Mouse (Mus musculus) bone marrow macrophage, adult 2 months (primary cell): ENCODE data around the gene Fam98c. TPM values are rescaled to one million over a fixed set of nuclear protein-coding genes. Genes with fewer than 3 reads are reported as not detected.
A peak's percentile ranks its signal among the peaks of the same experiment; 100 is the strongest.

Experiments used
- H3K27ac ChIP-seq: 2 replicates; pipeline ENCODE4 v1.5.1; 2012; ENCODE audit warnings: low read depth, low read length; ENCODE audit not compliant: insufficient read depth
- H3K4me1 ChIP-seq: 2 replicates; pipeline ENCODE4 v1.6.1; 2012; ENCODE audit warnings: low read length; ENCODE audit not compliant: control insufficient read depth, insufficient read depth
- H3K4me3 ChIP-seq: 2 replicates; pipeline ENCODE4 v1.5.1; 2012; ENCODE audit warnings: mild to moderate bottlenecking, low read length, moderate library complexity; ENCODE audit not compliant: insufficient read depth
- CTCF ChIP-seq: IDR thresholded peaks from 2 replicates; pipeline ENCODE4 v1.5.1; 2012; ENCODE audit warnings: low read depth, mild to moderate bottlenecking, low read length, moderate library complexity
- POLR2A ChIP-seq: IDR thresholded peaks from 2 replicates; pipeline ENCODE4 v1.6.1; 2012; ENCODE audit warnings: mild to moderate bottlenecking, low read depth, low read length, borderline replicate concordance
- polyA plus RNA-seq: library from polyadenylated mRNA; stranded (reverse); fragments of >200 nt; gene quantifications from 2 replicates; pipeline ENCODE4 v1.2.4, GENCODE M21; 2012; ENCODE audit not compliant: missing spikeins, insufficient read depth, insufficient read length

The Fam98c gene
- polyA plus RNA-seq, 1 experiment = 30.1 TPM

DNA sequence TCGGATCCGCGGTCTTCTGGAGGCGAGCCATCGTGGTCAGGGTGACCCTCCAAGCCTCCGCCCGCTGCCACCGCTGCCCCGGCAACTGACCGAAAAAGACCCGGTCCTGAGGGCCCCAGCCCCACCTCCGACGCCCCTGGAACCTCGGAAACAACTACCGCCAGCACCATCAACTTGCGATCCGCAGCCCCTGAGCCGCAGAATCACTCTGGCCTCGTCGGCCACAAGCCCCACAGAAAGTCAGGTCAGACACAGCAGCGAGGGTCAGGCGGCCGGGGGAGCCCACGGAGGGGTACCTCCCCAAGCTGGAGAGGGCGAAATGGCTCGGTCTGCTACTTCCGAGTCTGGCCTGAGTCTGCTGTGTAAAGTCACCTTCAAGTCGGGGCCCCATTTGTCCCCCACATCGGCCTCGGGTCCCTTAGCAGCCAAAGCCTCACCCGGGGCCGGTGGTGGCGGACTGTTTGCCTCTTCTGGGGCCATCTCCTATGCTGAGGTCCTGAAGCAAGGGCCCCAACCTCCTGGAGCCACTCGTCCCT lies 15.6 kb upstream of the Fam98c start:
- H3K4me1 ChIP-seq = peaks cover 3% of the 10 kb centered on the region; the same call in 1 of the 2 replicates
- no peak overlapping the region for H3K27ac ChIP-seq
- no peak for TF ChIP-seq POLR2A
- peak overlapping the region; percentile 72 for H3K4me3 ChIP-seq

GRCm38 (mm10) chr7:29170755-29171561 lies 14.9 kb upstream of the Fam98c start:
- TF ChIP-seq CTCF = no peak
- H3K4me3 ChIP-seq = peak overlapping the region; percentile 72
- H3K27ac ChIP-seq = 0 out of 2 replicates have a peak overlapping the region, but pooled peaks have one; percentile 7
- peaks cover 3% of the 10 kb centered on the region; the same call in 1 of the 2 replicates for H3K4me1 ChIP-seq

DNA sequence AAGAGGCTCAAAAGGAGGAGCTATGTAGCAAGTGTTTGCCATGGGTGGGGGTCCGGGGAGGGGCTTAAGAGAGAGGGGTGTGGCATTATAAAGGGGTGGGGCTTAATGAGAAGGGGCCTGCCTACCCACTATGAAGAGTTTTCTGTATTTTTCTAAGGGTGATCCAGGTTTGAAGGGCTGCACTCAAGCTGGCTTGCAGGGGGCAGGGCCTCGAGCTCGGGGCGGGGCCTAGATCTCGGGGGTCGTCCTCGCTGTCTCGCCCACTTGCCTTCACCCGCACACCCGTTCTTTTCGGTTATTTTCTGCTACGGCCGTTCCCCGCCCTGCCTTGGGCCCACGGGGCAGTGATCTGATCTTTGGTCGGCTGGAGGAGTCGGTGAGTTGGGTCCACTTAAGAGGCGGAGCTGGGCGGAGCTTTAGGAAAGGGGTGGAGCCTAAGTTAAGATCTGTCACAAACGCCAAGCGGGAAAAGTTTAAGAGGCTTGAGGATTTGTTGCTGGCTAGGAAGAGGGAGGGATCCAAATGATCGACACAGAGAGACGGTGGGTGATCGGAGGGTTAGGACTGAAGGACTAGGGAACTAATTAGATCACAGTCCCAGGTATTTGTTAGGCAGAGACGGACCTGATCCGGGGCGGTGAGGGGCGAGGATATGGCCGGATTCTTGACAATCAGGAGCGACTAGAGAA lies 14.2 kb upstream of the Fam98c start, which contains the start of the genes Ggn and Spred3:
Gene Ggn (plus strand): TSS at position 145 of the 689 bp plus-strand sequence.
Gene Spred3 (minus strand): TSS at position 346 of the 689 bp plus-strand sequence.
- H3K4me1 ChIP-seq = peaks cover 3% of the 10 kb centered on the region; the same call in 1 of the 2 replicates
- H3K4me3 ChIP-seq = peak within 1 kb of the TSS; percentile 72
- peak within 1 kb of the TSS; percentile 62 for H3K27ac ChIP-seq
- TF ChIP-seq POLR2A (no peak), CTCF (no peak)

GRCm38 (mm10) chr7:29169231-29170065 lies 13.4 kb upstream of the Fam98c start:
- no peak for TF ChIP-seq CTCF
- no peak for TF ChIP-seq POLR2A
- H3K4me1 ChIP-seq = peaks cover 3% of the 10 kb centered on the region; the same call in 1 of the 2 replicates
- peak overlapping the region; percentile 62; the same call in 1 of the 2 replicates for H3K27ac ChIP-seq
- H3K4me3 ChIP-seq = peak overlapping the region; percentile 72

DNA sequence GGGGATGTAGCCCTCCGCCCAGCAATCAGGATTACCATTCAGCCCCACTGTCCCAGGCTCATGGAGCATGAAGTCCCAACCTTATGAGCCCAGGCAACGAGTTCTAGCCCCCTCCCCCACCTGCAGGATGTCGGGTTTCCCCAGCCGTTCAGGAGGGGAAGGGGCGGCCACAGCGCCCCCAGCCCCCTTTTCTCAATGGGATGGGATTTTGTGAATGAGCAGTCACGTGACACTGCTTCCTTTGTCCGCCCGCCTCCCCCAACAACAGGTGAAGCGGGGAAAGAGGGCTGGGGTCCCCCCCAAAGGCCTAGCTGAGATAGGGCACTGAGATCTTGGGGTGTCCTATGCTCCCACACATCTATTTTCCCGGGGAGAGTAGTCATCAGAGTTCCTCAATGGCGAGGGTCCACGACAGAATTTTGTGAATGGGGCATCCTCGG lies 12.8 kb upstream of the Fam98c start:
- H3K27ac ChIP-seq = no peak overlapping the region
- H3K4me1 ChIP-seq = peaks cover 3% of the 10 kb centered on the region; the same call in 1 of the 2 replicates
- H3K4me3 ChIP-seq = peak overlapping the region; percentile 72

DNA sequence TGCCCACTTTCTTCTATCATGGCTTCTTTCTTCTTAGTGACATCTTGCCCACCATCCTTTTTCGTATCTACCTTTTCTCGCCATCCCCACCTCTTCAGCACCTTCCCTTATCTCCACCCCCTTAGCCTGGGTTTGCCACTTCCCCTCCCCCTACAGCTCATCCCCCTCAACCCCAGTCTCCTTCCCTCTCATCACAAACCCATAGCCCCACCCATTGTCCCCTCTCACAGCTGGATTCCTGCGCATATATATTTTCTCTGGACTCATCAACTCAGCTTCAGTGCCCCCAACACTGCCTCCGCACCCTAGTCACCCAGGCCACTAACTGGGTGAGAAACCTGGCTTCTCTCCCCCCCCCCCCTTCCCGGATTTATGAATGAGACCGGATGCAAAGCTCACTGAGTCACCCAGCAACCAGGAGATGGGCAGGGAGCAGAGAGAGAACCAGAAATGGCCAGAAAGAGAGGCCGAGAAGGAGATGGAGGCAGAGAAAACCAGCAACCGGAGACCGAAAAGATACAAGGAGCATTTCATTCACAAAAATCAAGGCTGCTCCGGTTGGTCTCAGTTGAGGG lies 12.2 kb upstream of the Fam98c start:
- TF ChIP-seq CTCF (no peak), POLR2A (no peak)
- Histone ChIP-seq H3K4me3 (no peak overlapping the region), H3K27ac (no peak overlapping the region), H3K4me1 (peaks cover 4% of the 10 kb centered on the region; the same call in 1 of the 2 replicates)

More for the DNA sequence above, 12.8 kb upstream of the Fam98c start:
- TF ChIP-seq POLR2A (no peak), CTCF (no peak)

- Histone ChIP-seq H3K4me3 (no peak overlapping the region), H3K4me1 (peaks cover 8% of the 10 kb centered on the region; the same call in 1 of the 2 replicates), H3K27ac (no peak overlapping the region)
- TF ChIP-seq CTCF (no peak), POLR2A (no peak)
Measured at GRCm38 (mm10) chr7:29167656-29168055, 11.6 kb upstream of the Fam98c start.

GRCm38 (mm10) chr7:29162750-29163525 lies 6.9 kb upstream of the Fam98c start:
- Histone ChIP-seq H3K4me3 (no peak overlapping the region), H3K27ac (no peak overlapping the region), H3K4me1 (peaks cover 5% of the 10 kb centered on the region; the same call in 1 of the 2 replicates)
- TF ChIP-seq POLR2A (no peak), CTCF (no peak)
